Mouse (Mus musculus): ENCODE results near the gene Rps6ka1. TPM values are rescaled to one million over a fixed set of nuclear protein-coding genes. Genes with fewer than 3 reads are reported as not detected.

Gene Rps6ka1
- total and polyA plus RNA-seq, 2 experiments from 2014 or later: 5.9 to 8.0 TPM

DNA sequence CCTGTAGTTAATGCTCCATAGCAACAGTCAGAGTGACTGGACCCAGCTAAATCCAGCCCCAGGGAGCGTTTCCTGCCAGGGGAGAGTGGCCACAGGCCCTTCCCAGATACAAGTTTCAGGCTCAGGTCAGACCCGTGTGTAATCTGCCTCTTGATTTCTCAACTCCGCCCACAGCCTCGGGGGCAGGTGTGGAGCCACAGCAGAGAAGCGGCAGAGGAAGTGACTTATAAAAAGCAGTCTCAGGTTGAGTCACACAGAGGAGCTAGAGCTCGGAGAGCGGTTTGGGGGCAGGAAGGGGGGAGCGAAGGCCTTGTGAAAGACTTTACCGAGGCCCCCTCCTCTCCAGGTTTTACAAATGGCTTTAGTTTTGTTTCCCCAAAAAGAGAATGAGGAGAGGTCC is 46.6 kb downstream of the Rps6ka1 start:
- H3K27me3 ChIP-seq (ENCODE audit: control insufficient read depth, insufficient read depth, low read length): no peaks in the 10 kb centered on the region
- H3K4me2 ChIP-seq (ENCODE audit: low read depth, low read length): no peak overlapping the region
- DNase-seq (ENCODE audit: low spot score) (no peak), ATAC-seq (ENCODE audit: insufficient read depth, low read depth) (no peak)
- no peaks in the 10 kb centered on the region for H3K4me1 ChIP-seq (ENCODE audit: control insufficient read depth, insufficient read depth)
- 29% methylated on average over 9 of the region's 9 CpGs for WGBS
- TF ChIP-seq CTCF (IDR thresholded peaks at IDR 0.05; ENCODE audit: low read depth) (no peak), EP300 (IDR thresholded peaks at IDR 0.05; ENCODE audit: low read depth) (no peak)
- peak overlapping the region; percentile 15; the same call in 1 of the 2 replicates for H3K27ac ChIP-seq (ENCODE audit: low read depth)
- no peaks in the 10 kb centered on the region for H3K9me3 ChIP-seq (replicated peaks; ENCODE audit: control insufficient read depth, low read length)
- no peaks in the 10 kb centered on the region for H3K36me3 ChIP-seq (replicated peaks; ENCODE audit: control insufficient read depth, insufficient read depth, low read length)
- H3K4me3 ChIP-seq (ENCODE audit: low read depth, low read length): no peak overlapping the region
- H3K9ac ChIP-seq (replicated peaks; ENCODE audit: low read depth, low read length): no peak overlapping the region

DNA sequence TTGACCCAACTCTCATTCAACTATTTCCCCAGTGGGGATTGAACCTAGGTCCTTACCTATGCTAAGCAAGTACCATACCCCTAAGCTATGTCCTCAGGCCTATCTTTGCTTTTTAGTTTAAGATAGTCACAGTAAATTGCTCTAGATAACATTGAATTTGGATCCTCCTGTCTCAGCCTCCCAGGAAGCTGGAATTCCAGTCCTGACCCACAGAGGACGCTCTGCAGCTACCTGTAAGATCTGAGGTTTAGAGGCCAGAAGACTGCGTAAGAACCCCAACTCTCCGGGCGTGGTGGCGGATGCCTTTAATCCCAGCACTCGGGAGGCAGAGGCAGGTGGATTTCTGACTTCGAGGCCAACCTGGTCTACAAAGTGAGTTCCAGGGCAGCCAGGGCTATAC is 47.1 kb downstream of the Rps6ka1 start:
- no peak for TF ChIP-seq CTCF (IDR thresholded peaks at IDR 0.05; ENCODE audit: low read depth)
- TF ChIP-seq EP300 (IDR thresholded peaks at IDR 0.05; ENCODE audit: low read depth): no peak
- Histone ChIP-seq H3K27me3 (ENCODE audit: control insufficient read depth, insufficient read depth, low read length) (no peaks in the 10 kb centered on the region), H3K36me3 (replicated peaks; ENCODE audit: control insufficient read depth, insufficient read depth, low read length) (no peaks in the 10 kb centered on the region), H3K9me3 (replicated peaks; ENCODE audit: control insufficient read depth, low read length) (no peaks in the 10 kb centered on the region), H3K4me1 (ENCODE audit: control insufficient read depth, insufficient read depth) (no peaks in the 10 kb centered on the region), H3K4me3 (ENCODE audit: low read depth, low read length) (no peak overlapping the region), H3K27ac (ENCODE audit: low read depth) (no peak overlapping the region), H3K4me2 (ENCODE audit: low read depth, low read length) (no peak overlapping the region), H3K9ac (replicated peaks; ENCODE audit: low read depth, low read length) (no peak overlapping the region)
- no peak for ATAC-seq (ENCODE audit: insufficient read depth, low read depth)
- no peak for DNase-seq (ENCODE audit: low spot score)
- WGBS: 90% methylated on average over 7 of the region's 7 CpGs

DNA sequence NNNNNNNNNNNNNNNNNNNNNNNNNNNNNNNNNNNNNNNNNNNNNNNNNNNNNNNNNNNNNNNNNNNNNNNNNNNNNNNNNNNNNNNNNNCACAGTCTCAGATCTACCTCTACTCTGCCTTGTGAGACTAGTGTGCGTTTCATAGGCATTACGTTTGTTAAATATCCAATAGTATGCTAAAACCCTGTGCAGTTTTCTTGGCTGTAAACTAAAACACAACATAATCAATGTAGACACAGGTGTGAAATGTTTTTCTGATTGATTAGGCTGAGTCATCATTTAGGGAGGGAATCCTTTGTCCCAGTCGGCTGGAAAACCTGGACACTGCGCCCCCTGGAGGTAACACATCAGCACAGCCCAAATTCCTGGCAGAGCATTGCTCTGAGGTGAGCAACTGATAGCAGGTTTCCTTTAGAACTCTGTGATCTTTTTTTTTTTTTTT is 48.2 kb downstream of the Rps6ka1 start:
- no peak overlapping the region for H3K4me3 ChIP-seq (ENCODE audit: low read depth, low read length)
- no peak overlapping the region for H3K27ac ChIP-seq (ENCODE audit: low read depth)
- DNase-seq (ENCODE audit: low spot score) (no peak), ATAC-seq (ENCODE audit: insufficient read depth, low read depth) (no peak)
- H3K4me1 ChIP-seq (ENCODE audit: control insufficient read depth, insufficient read depth): no peaks in the 10 kb centered on the region
- WGBS: 70% methylated on average over 4 of the region's 4 CpGs
- no peak overlapping the region for H3K4me2 ChIP-seq (ENCODE audit: low read depth, low read length)
- H3K9ac ChIP-seq (replicated peaks; ENCODE audit: low read depth, low read length): no peak overlapping the region
- no peak for TF ChIP-seq EP300 (IDR thresholded peaks at IDR 0.05; ENCODE audit: low read depth)
- peak; percentile 24; the same call in 1 of the 2 replicates for TF ChIP-seq CTCF (IDR thresholded peaks at IDR 0.05; ENCODE audit: low read depth)
- no peaks in the 10 kb centered on the region for H3K9me3 ChIP-seq (replicated peaks; ENCODE audit: control insufficient read depth, low read length)
- no peaks in the 10 kb centered on the region for H3K36me3 ChIP-seq (replicated peaks; ENCODE audit: control insufficient read depth, insufficient read depth, low read length)
- no peaks in the 10 kb centered on the region for H3K27me3 ChIP-seq (ENCODE audit: control insufficient read depth, insufficient read depth, low read length)

DNA sequence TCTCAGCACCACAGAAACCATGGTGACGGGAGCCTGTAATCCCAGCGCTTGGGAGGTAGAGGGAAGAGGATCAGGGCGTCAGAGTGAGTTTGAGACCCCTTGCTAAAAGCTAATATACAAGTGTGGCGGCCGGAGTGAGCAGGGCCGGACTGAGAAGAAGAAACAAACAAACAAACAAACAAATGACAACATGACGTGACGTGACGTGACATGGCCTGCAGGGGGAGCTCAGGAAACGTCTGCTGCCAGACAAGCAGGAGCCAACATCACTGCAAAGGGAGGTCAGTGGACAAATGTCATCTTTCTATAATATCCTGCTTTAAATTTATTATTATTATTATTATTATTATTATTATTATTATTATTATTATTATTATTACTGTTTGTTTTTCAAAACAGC is 51.0 kb downstream of the Rps6ka1 start:
- no peak overlapping the region for H3K4me3 ChIP-seq (ENCODE audit: low read depth, low read length)
- no peaks in the 10 kb centered on the region for H3K4me1 ChIP-seq (ENCODE audit: control insufficient read depth, insufficient read depth)
- no peak overlapping the region for H3K27ac ChIP-seq (ENCODE audit: low read depth)
- TF ChIP-seq EP300 (IDR thresholded peaks at IDR 0.05; ENCODE audit: low read depth) (no peak), CTCF (IDR thresholded peaks at IDR 0.05; ENCODE audit: low read depth) (peak; percentile 59)
- H3K4me2 ChIP-seq (ENCODE audit: low read depth, low read length): no peak overlapping the region
- WGBS: 42% methylated on average over 10 of the region's 10 CpGs
- H3K27me3 ChIP-seq (ENCODE audit: control insufficient read depth, insufficient read depth, low read length): no peaks in the 10 kb centered on the region
- H3K9me3 ChIP-seq (replicated peaks; ENCODE audit: control insufficient read depth, low read length): no peaks in the 10 kb centered on the region
- H3K9ac ChIP-seq (replicated peaks; ENCODE audit: low read depth, low read length): no peak overlapping the region
- no peaks in the 10 kb centered on the region for H3K36me3 ChIP-seq (replicated peaks; ENCODE audit: control insufficient read depth, insufficient read depth, low read length)
- DNase-seq (ENCODE audit: low spot score): no peak
- no peak for ATAC-seq (ENCODE audit: insufficient read depth, low read depth)

DNA sequence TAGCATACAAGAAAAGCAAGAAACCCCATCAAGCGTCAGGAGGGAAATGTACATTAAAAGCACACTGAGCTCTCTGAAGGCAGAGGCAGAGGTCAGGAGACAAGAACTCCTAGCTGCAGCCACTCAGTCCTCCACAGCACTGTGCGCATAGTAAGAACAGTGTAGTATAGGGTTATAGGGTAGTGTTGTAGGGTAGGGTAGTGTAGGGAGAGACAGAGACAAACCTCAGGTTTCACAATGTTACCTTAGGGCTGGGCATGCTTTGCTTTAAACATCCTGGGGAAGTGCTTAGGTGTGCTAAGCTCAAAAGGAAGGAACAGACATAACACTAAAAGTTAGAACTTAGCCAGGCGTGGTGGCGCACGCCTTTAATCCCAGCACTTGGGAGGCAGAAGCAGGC is 52.4 kb downstream of the Rps6ka1 start:
- WGBS: 94% methylated on average over 5 of the region's 5 CpGs
- no peak for DNase-seq (ENCODE audit: low spot score)
- H3K36me3 ChIP-seq (replicated peaks; ENCODE audit: control insufficient read depth, insufficient read depth, low read length): no peaks in the 10 kb centered on the region
- ATAC-seq (ENCODE audit: insufficient read depth, low read depth): no peak
- no peak overlapping the region for H3K4me2 ChIP-seq (ENCODE audit: low read depth, low read length)
- no peak overlapping the region for H3K9ac ChIP-seq (replicated peaks; ENCODE audit: low read depth, low read length)
- H3K27me3 ChIP-seq (ENCODE audit: control insufficient read depth, insufficient read depth, low read length): no peaks in the 10 kb centered on the region
- H3K27ac ChIP-seq (ENCODE audit: low read depth): no peak overlapping the region
- H3K9me3 ChIP-seq (replicated peaks; ENCODE audit: control insufficient read depth, low read length): no peaks in the 10 kb centered on the region
- TF ChIP-seq CTCF (IDR thresholded peaks at IDR 0.05; ENCODE audit: low read depth): no peak
- no peak for TF ChIP-seq EP300 (IDR thresholded peaks at IDR 0.05; ENCODE audit: low read depth)
- no peak overlapping the region for H3K4me3 ChIP-seq (ENCODE audit: low read depth, low read length)
- no peaks in the 10 kb centered on the region for H3K4me1 ChIP-seq (ENCODE audit: control insufficient read depth, insufficient read depth)

Data from heart, postnatal 0 days (tissue).